Mouse (Mus musculus) midbrain, embryonic 11.5 days (tissue): ENCODE measurements around the gene Etnk1. TPM values are rescaled to one million over a fixed set of nuclear protein-coding genes. Genes with fewer than 3 reads are reported as not detected.
"Not testable (repeated sequence)": the region's sequence is repeated elsewhere in the genome, so short reads cannot be mapped to it uniquely, and the experiment has no call there.

Source experiments
- ATAC-seq: fragments of 200-750 bp; cut with Nextera tagmentation; 2 replicates; pipeline ENCODE4 v1.8.0; 2017; ENCODE audit warnings: moderate TSS enrichment, moderate library complexity; ENCODE audit not compliant: low FRiP score
- DNase-seq: peaks from one replicate; pipeline ENCODE4 v3.0.0; 2015; ENCODE audit warnings: low spot score; ENCODE audit errors: missing footprints
- H3K27ac ChIP-seq: fragments of 300-500 bp; sonication (generic); 2 replicates; pipeline ENCODE4 v1.5.1; 2014; ENCODE audit warnings: low read depth, low read length
- H3K27me3 ChIP-seq: fragments of 300-500 bp; sonication (generic); 2 replicates; pipeline ENCODE4 v1.6.1; 2014; ENCODE audit warnings: mild to moderate bottlenecking, low read length, moderate library complexity, mixed read lengths; ENCODE audit not compliant: control insufficient read depth, insufficient read depth
- H3K36me3 ChIP-seq: fragments of 300-500 bp; sonication (generic); 2 replicates; pipeline ENCODE4 v1.6.1; 2014; ENCODE audit warnings: mild to moderate bottlenecking, low read length, moderate library complexity, mixed read lengths; ENCODE audit not compliant: control insufficient read depth, insufficient read depth
- H3K4me1 ChIP-seq: fragments of 300-500 bp; sonication (generic); 2 replicates; pipeline ENCODE4 v1.6.1; 2014; ENCODE audit warnings: low read length; ENCODE audit not compliant: control insufficient read depth, insufficient read depth
- H3K4me2 ChIP-seq: fragments of 300-500 bp; sonication (generic); 2 replicates; pipeline ENCODE4 v1.6.1; 2014; ENCODE audit warnings: mild to moderate bottlenecking, moderate library complexity
- H3K4me3 ChIP-seq: fragments of 300-500 bp; sonication (generic); 2 replicates; pipeline ENCODE4 v1.5.1; 2014; ENCODE audit warnings: low read depth, low read length
- H3K9ac ChIP-seq: fragments of 300-500 bp; sonication (generic); 2 replicates; pipeline ENCODE4 v1.6.1; 2014; ENCODE audit warnings: low read length
- H3K9me3 ChIP-seq: fragments of 300-500 bp; sonication (generic); 2 replicates; pipeline ENCODE4 v1.6.1; 2016; ENCODE audit warnings: low read length; ENCODE audit not compliant: control insufficient read depth
- WGBS: fragments of 180-500 bp; shearing (Covaris S2); extraction: QIAGEN DNeasy Blood & Tissue Kit; methylation state at CpG from one replicate; pipeline ENCODE4 v1.1.7; 2014; 5-methylcytosine and 5-hydroxymethylcytosine counted together
- polyA plus RNA-seq: library from polyadenylated mRNA; unstranded; fragments of >200 nt; fragmentation: Nextera tagmentation; extraction: Ambion mirVana; gene quantifications from 2 replicates; pipeline ENCODE4 v1.2.1, GENCODE M21; 2014

Gene Etnk1
- polyA plus RNA-seq, 1 experiment from 2014 or later = 30.7 TPM

- Histone ChIP-seq H3K4me2 (no peak overlapping the region), H3K9me3 (no peaks in the 10 kb centered on the region), H3K4me3 (no peak overlapping the region), H3K36me3 (no peaks in the 10 kb centered on the region), H3K27ac (no peak overlapping the region), H3K9ac (no peak overlapping the region), H3K27me3 (no peaks in the 10 kb centered on the region), H3K4me1 (no peaks in the 10 kb centered on the region)
- 94% methylated on average over 7 of the region's 7 CpGs for WGBS
- DNase-seq (peak; percentile 4), ATAC-seq (no peak)
Measured at GRCm38 (mm10) chr6:143136688-143137087, 30.3 kb upstream of the Etnk1 start.

- Histone ChIP-seq H3K36me3 (no peaks in the 10 kb centered on the region), H3K9ac (no peak overlapping the region), H3K4me3 (no peak overlapping the region), H3K4me2 (no peak overlapping the region), H3K9me3 (no peaks in the 10 kb centered on the region), H3K4me1 (no peaks in the 10 kb centered on the region), H3K27ac (no peak overlapping the region), H3K27me3 (no peaks in the 10 kb centered on the region)
- ATAC-seq = no peak
- peak; percentile 67 for DNase-seq
- WGBS = 82% methylated on average over 5 of the region's 5 CpGs
Measured at GRCm38 (mm10) chr6:143137341-143137740, 29.7 kb upstream of the Etnk1 start.

GRCm38 (mm10) chr6:143139417-143139816, 27.6 kb upstream of the Etnk1 start:
- 81% methylated on average over 2 of the region's 2 CpGs for WGBS
- ATAC-seq = no peak
- peak; percentile 39 for DNase-seq

GRCm38 (mm10) chr6:143140884-143141283, 26.1 kb upstream of the Etnk1 start:
- DNase-seq = peak; percentile 26

More at GRCm38 (mm10) chr6:143139417-143139816, 27.6 kb upstream of the Etnk1 start:
- Histone ChIP-seq H3K9me3 (no peaks in the 10 kb centered on the region), H3K4me3 (no peak overlapping the region), H3K4me1 (no peaks in the 10 kb centered on the region), H3K4me2 (no peak overlapping the region), H3K36me3 (no peaks in the 10 kb centered on the region), H3K9ac (no peak overlapping the region), H3K27ac (no peak overlapping the region), H3K27me3 (no peaks in the 10 kb centered on the region)

GRCm38 (mm10) chr6:143141624-143142592, 25.1 kb upstream of the Etnk1 start:
- not testable (repeated sequence) for ATAC-seq, H3K4me2 ChIP-seq

More at GRCm38 (mm10) chr6:143140884-143141283, 26.1 kb upstream of the Etnk1 start:
- Histone ChIP-seq H3K4me2 (no peak overlapping the region), H3K4me3 (no peak overlapping the region), H3K36me3 (no peaks in the 10 kb centered on the region), H3K9me3 (no peaks in the 10 kb centered on the region), H3K27ac (no peak overlapping the region), H3K27me3 (no peaks in the 10 kb centered on the region), H3K9ac (no peak overlapping the region), H3K4me1 (no peaks in the 10 kb centered on the region)
- 90% methylated on average over 9 of the region's 9 CpGs for WGBS
- ATAC-seq = no peak

GRCm38 (mm10) chr6:143142861-143143260, 24.2 kb upstream of the Etnk1 start:
- Histone ChIP-seq H3K27ac (no peak overlapping the region), H3K4me1 (no peaks in the 10 kb centered on the region), H3K36me3 (no peaks in the 10 kb centered on the region), H3K9me3 (no peaks in the 10 kb centered on the region), H3K9ac (no peak overlapping the region), H3K27me3 (no peaks in the 10 kb centered on the region), H3K4me3 (no peak overlapping the region), H3K4me2 (no peak overlapping the region)
- peak; percentile 76 for DNase-seq
- ATAC-seq = no peak
- 94% methylated on average over 4 of the region's 4 CpGs for WGBS

More at GRCm38 (mm10) chr6:143141624-143142592, 25.1 kb upstream of the Etnk1 start:
- not testable (repeated sequence) for H3K27me3 ChIP-seq, H3K9me3 ChIP-seq, H3K36me3 ChIP-seq, H3K4me1 ChIP-seq, H3K9ac ChIP-seq, H3K27ac ChIP-seq, H3K4me3 ChIP-seq
- WGBS = 85% methylated on average over 10 of the region's 10 CpGs
- DNase-seq = peak; percentile 51

GRCm38 (mm10) chr6:143143321-143143720, 23.7 kb upstream of the Etnk1 start:
- ATAC-seq (no peak), DNase-seq (peak; percentile 73)
- Histone ChIP-seq H3K4me3 (peak overlapping the region; percentile 31; the same call in 1 of the 2 replicates), H3K9ac (no peak overlapping the region), H3K36me3 (no peaks in the 10 kb centered on the region), H3K4me2 (peak overlapping the region; percentile 54; the same call in 1 of the 2 replicates), H3K4me1 (no peaks in the 10 kb centered on the region), H3K27me3 (no peaks in the 10 kb centered on the region), H3K9me3 (no peaks in the 10 kb centered on the region), H3K27ac (no peak overlapping the region)
- 84% methylated on average over 9 of the region's 9 CpGs for WGBS

- Histone ChIP-seq H3K27ac (no peak overlapping the region), H3K4me1 (no peaks in the 10 kb centered on the region), H3K9me3 (no peaks in the 10 kb centered on the region), H3K27me3 (no peaks in the 10 kb centered on the region), H3K4me2 (peak overlapping the region; percentile 54), H3K4me3 (peak overlapping the region; percentile 31), H3K36me3 (no peaks in the 10 kb centered on the region), H3K9ac (peak overlapping the region; percentile 44)
- WGBS = 16% methylated on average over 19 of the region's 19 CpGs
- ATAC-seq (0 out of 2 replicates have a peak, but pooled peaks have one; percentile 44), DNase-seq (peak; percentile 84)
Measured at GRCm38 (mm10) chr6:143143775-143144273, 23.2 kb upstream of the Etnk1 start.

- H3K4me3 ChIP-seq = no peak overlapping the region
- H3K9ac ChIP-seq = no peak overlapping the region
- no peak overlapping the region for H3K27ac ChIP-seq
- no peaks in the 10 kb centered on the region for H3K4me1 ChIP-seq
- 81% methylated on average over 2 of the region's 2 CpGs for WGBS
- no peaks in the 10 kb centered on the region for H3K27me3 ChIP-seq
- no peak overlapping the region for H3K4me2 ChIP-seq
- peak; percentile 45 for DNase-seq
- no peak for ATAC-seq
- H3K36me3 ChIP-seq = no peaks in the 10 kb centered on the region
- H3K9me3 ChIP-seq = no peaks in the 10 kb centered on the region
Measured at GRCm38 (mm10) chr6:143144556-143144955, 22.5 kb upstream of the Etnk1 start.
